Mouse (Mus musculus): Measurements from ENCODE around the gene Dolk.

DNA sequence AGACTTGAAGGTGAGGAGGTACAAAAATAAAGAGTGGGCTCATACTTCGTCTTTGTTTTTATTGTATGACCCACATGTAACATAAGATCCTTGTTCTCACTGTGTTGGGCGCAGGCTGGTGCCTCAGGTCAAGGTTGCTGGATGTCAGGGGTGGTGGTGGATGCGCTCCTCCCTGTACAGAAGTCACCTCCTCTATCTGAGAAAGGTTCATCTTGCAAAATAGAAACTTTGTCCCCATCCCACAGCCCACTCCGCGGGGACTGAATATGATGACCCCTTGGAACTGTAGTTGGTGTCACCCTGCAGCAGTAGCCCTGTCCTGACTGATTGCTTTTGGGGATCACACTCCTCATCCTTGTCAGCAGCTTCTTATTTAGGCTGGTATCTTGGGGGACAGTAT, 39.1 kb downstream of the Dolk start:
- TF ChIP-seq POLR2A (IDR thresholded peaks at IDR 0.05; ENCODE audit: borderline replicate concordance, extremely low read depth, insufficient read depth, insufficient read length, poor library complexity, severe bottlenecking) (no peak), CTCF (IDR thresholded peaks at IDR 0.05; ENCODE audit: borderline replicate concordance, extremely low read depth, insufficient read depth, insufficient read length) (no peak)
